Mouse (Mus musculus): ENCODE data around the gene Ltb4r1.

- no peak; a peak in 1 of 4 replicates for TF ChIP-seq CTCF (conservative IDR thresholded peaks at IDR 0.05 in 1 of 2, IDR thresholded peaks at IDR 0.05 in 1 of 2; ENCODE audit: low read depth in 2 of 2, low read length in 2 of 2)
- no peak for TF ChIP-seq NELFE (IDR thresholded peaks at IDR 0.05; ENCODE audit: low read depth, low read length)
- TF ChIP-seq EP300 (IDR thresholded peaks at IDR 0.05; ENCODE audit: low read length), result no peak
- TF ChIP-seq BHLHE40 (IDR thresholded peaks at IDR 0.05; ENCODE audit: low read depth, low read length), result no peak
- TF ChIP-seq HCFC1 (IDR thresholded peaks at IDR 0.05; ENCODE audit: low read depth, low read length), result no peak
- TF ChIP-seq CHD2 (IDR thresholded peaks at IDR 0.05; ENCODE audit: low read length), result no peak
- TF ChIP-seq NRF1 (IDR thresholded peaks at IDR 0.05; ENCODE audit: low read depth, low read length), result no peak
- TF ChIP-seq TBP (conservative IDR thresholded peaks at IDR 0.05; ENCODE audit: low read depth, low read length), result no peak
- no peak for TF ChIP-seq POLR2A (IDR thresholded peaks at IDR 0.05; ENCODE audit: low read depth, low read length)
- TF ChIP-seq MAX (IDR thresholded peaks at IDR 0.05; ENCODE audit: low read length), result no peak
- no peak for TF ChIP-seq MEF2A (IDR thresholded peaks at IDR 0.05; ENCODE audit: borderline replicate concordance, low read depth, low read length)
- no peak for TF ChIP-seq MYC (IDR thresholded peaks at IDR 0.05; ENCODE audit: low read depth, low read length)
- no peak for TF ChIP-seq ETS1 (conservative IDR thresholded peaks at IDR 0.05; ENCODE audit: low read depth, low read length)
Measured at GRCm38 (mm10) chr14:55747051-55747847, 18.5 kb upstream of the Ltb4r1 start.

All from CH12.LX (cell line).